Mouse (Mus musculus) liver, embryonic 11.5 days (tissue): ENCODE measurements around the gene Scamp4. TPM values are rescaled to one million over a fixed set of nuclear protein-coding genes. Genes with fewer than 3 reads are reported as not detected.

Experiments
- ATAC-seq: fragments of 200-750 bp; cut with Nextera tagmentation; replicated peaks from 2 replicates; pipeline ENCODE4 v1.8.0; 2017; ENCODE audit warnings: moderate number of reproducible peaks, mild to moderate bottlenecking, moderate TSS enrichment, moderate library complexity; ENCODE audit not compliant: low FRiP score
- DNase-seq: peaks from one replicate; pipeline ENCODE4 v3.0.0-alpha.2; 2017; ENCODE audit warnings: low spot score
- H3K27ac ChIP-seq: fragments of 300-500 bp; sonication (generic); 2 replicates; pipeline ENCODE4 v1.5.1; 2014; ENCODE audit warnings: mild to moderate bottlenecking, low read depth, low read length, control low read depth
- H3K27me3 ChIP-seq: fragments of 300-500 bp; sonication (generic); replicated peaks from 2 replicates; pipeline ENCODE4 v1.6.1; 2014; ENCODE audit warnings: low read length, mixed read lengths; ENCODE audit not compliant: control insufficient read depth, insufficient read depth
- H3K36me3 ChIP-seq: fragments of 300-500 bp; sonication (generic); 2 replicates; pipeline ENCODE4 v1.6.1; 2014; ENCODE audit warnings: mild to moderate bottlenecking, low read length, moderate library complexity, mixed read lengths; ENCODE audit not compliant: control insufficient read depth, insufficient read depth
- H3K4me1 ChIP-seq: fragments of 300-500 bp; sonication (generic); replicated peaks from 2 replicates; pipeline ENCODE4 v1.6.1; 2014; ENCODE audit warnings: low read length, mixed read lengths; ENCODE audit not compliant: control insufficient read depth, insufficient read depth
- H3K4me2 ChIP-seq: fragments of 300-500 bp; sonication (generic); 2 replicates; pipeline ENCODE4 v1.6.1; 2014; ENCODE audit warnings: mild to moderate bottlenecking, control low read depth, moderate library complexity
- H3K4me3 ChIP-seq: fragments of 300-500 bp; sonication (generic); 2 replicates; pipeline ENCODE4 v1.5.1; 2014; ENCODE audit warnings: low read depth, low read length, control low read depth
- H3K9ac ChIP-seq: fragments of 300-500 bp; sonication (generic); 2 replicates; pipeline ENCODE4 v1.6.1; 2014; ENCODE audit warnings: low read depth, low read length, control low read depth
- H3K9me3 ChIP-seq: fragments of 300-500 bp; sonication (generic); 2 replicates; pipeline ENCODE4 v1.6.1; 2016; ENCODE audit warnings: low read length, inconsistent platforms, mixed read lengths; ENCODE audit not compliant: control insufficient read depth
- WGBS: fragments of 180-500 bp; shearing (Covaris S2); extraction: QIAGEN DNeasy Blood & Tissue Kit; methylation state at CpG from one replicate; pipeline ENCODE4 v1.1.7; 2014; 5-methylcytosine and 5-hydroxymethylcytosine counted together
- polyA plus RNA-seq: library from polyadenylated mRNA; unstranded; fragments of >200 nt; fragmentation: Nextera tagmentation; extraction: Ambion mirVana; gene quantifications from 2 replicates; pipeline ENCODE4 v1.2.1, GENCODE M21; 2014

Scamp4 gene
- polyA plus RNA-seq, 1 experiment from 2014 or later, result 94.3 TPM

- peak overlapping the region; percentile 97 for H3K4me2 ChIP-seq
- no peaks in the 10 kb centered on the region for H3K27me3 ChIP-seq
- peaks cover 6% of the 10 kb centered on the region for H3K36me3 ChIP-seq
- no peaks in the 10 kb centered on the region for H3K9me3 ChIP-seq
- peak overlapping the region; percentile 95; the same call in 1 of the 2 replicates for H3K27ac ChIP-seq
- peaks cover 53% of the 10 kb centered on the region for H3K4me1 ChIP-seq
- ATAC-seq (no peak), DNase-seq (no peak)
- H3K4me3 ChIP-seq, result no peak overlapping the region
- 94% methylated on average over 29 of the region's 29 CpGs for WGBS
- no peak overlapping the region for H3K9ac ChIP-seq
Measured at GRCm38 (mm10) chr10:80568876-80569275, 33.8 kb upstream of the Scamp4 start.

- Histone ChIP-seq H3K36me3 (peaks cover 6% of the 10 kb centered on the region), H3K9ac (peak overlapping the region; percentile 69), H3K27ac (peak overlapping the region; percentile 95), H3K4me3 (peak overlapping the region; percentile 50), H3K27me3 (no peaks in the 10 kb centered on the region), H3K4me1 (peaks cover 61% of the 10 kb centered on the region), H3K9me3 (no peaks in the 10 kb centered on the region), H3K4me2 (peak overlapping the region; percentile 97)
- ATAC-seq, result peak; percentile 79
- peak; percentile 81 for DNase-seq
- 11% methylated on average over 10 of the region's 10 CpGs for WGBS
Measured at GRCm38 (mm10) chr10:80569664-80570066, 33.0 kb upstream of the Scamp4 start.

- Histone ChIP-seq H3K36me3 (peaks cover 6% of the 10 kb centered on the region), H3K9ac (peak overlapping the region; percentile 69), H3K27ac (peak overlapping the region; percentile 95), H3K27me3 (no peaks in the 10 kb centered on the region), H3K4me2 (peak overlapping the region; percentile 97), H3K4me3 (peak overlapping the region; percentile 50), H3K4me1 (peaks cover 68% of the 10 kb centered on the region), H3K9me3 (no peaks in the 10 kb centered on the region)
- DNase-seq (no peak), ATAC-seq (no peak)
- 52% methylated on average over 10 of the region's 10 CpGs for WGBS
Measured at GRCm38 (mm10) chr10:80570419-80570818, 32.3 kb upstream of the Scamp4 start.

DNA sequence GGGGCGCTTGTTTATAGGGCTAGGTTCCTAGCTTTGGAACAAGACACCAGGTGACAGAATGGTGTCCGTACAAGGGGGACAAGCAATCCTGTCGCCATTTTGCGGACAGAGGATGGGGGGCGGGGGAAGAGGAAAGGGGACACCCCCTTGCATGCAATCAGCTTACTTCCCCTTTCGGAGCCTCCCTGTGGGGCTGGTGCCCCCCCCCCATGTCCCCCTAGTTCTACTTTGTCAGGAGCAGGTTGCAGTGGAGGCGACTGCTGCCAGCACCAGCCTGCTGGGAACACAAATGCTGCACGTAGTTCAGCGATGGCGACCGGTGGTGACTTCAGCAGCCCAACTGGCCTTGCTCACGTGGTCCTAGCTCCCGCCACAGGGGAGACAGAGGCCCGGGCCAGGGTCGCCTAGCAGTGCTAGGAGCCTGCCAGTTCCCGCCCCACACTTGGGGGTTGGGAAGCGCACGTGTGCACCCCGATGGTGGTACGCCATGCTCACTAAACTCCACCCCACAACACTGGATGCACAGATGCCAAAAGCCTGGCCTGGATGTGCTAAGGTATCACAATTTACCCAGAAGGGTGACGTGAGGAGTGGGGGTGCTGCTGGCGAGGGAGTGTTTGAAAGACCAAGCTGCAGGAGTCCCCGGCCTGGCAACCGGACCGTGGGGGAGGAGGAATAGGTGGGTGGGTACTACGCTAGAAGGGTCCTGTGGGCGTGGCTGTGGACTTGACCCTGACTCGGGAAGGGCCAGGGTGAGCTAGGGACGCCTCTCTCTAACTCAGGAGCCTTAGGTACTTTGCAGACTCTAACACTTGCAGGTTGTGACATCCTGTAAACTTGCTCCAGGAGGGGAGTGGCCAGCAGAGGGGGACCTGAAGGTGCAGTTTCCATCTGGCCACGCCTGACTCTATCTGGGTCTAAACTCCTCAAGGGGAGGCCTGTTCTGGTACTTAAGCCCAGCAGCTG lies 31.5 kb upstream of the Scamp4 start:
- no peak for DNase-seq
- WGBS, result 18% methylated on average over 30 of the region's 30 CpGs
- Histone ChIP-seq H3K36me3 (peaks cover 6% of the 10 kb centered on the region), H3K4me2 (peak overlapping the region; percentile 97), H3K27me3 (no peaks in the 10 kb centered on the region), H3K27ac (peak overlapping the region; percentile 95), H3K9me3 (no peaks in the 10 kb centered on the region), H3K4me1 (peaks cover 76% of the 10 kb centered on the region), H3K9ac (peak overlapping the region; percentile 69), H3K4me3 (peak overlapping the region; percentile 50)
- ATAC-seq, result peak; percentile 61

GRCm38 (mm10) chr10:80572477-80572876 lies 30.2 kb upstream of the Scamp4 start:
- Histone ChIP-seq H3K27me3 (no peaks in the 10 kb centered on the region), H3K9me3 (no peaks in the 10 kb centered on the region), H3K4me3 (peak overlapping the region; percentile 50), H3K9ac (peak overlapping the region; percentile 69), H3K4me1 (peaks cover 72% of the 10 kb centered on the region), H3K4me2 (peak overlapping the region; percentile 97), H3K36me3 (peaks cover 6% of the 10 kb centered on the region), H3K27ac (peak overlapping the region; percentile 95)
- ATAC-seq, result peak; percentile 52
- peak; percentile 51 for DNase-seq
- 45% methylated on average over 2 of the region's 2 CpGs for WGBS

GRCm38 (mm10) chr10:80573944-80574343 lies 28.7 kb upstream of the Scamp4 start:
- no peak overlapping the region for H3K4me3 ChIP-seq
- peaks cover 71% of the 10 kb centered on the region for H3K4me1 ChIP-seq
- ATAC-seq (no peak), DNase-seq (no peak)
- H3K4me2 ChIP-seq, result peak overlapping the region; percentile 97
- H3K9ac ChIP-seq, result peak overlapping the region; percentile 89
- no peaks in the 10 kb centered on the region for H3K9me3 ChIP-seq
- 61% methylated on average over 9 of the region's 9 CpGs for WGBS
- H3K27ac ChIP-seq, result peak overlapping the region; percentile 95
- H3K36me3 ChIP-seq, result no peaks in the 10 kb centered on the region
- no peaks in the 10 kb centered on the region for H3K27me3 ChIP-seq

GRCm38 (mm10) chr10:80574896-80575295 lies 27.8 kb upstream of the Scamp4 start:
- peak overlapping the region; percentile 97 for H3K4me3 ChIP-seq
- no peaks in the 10 kb centered on the region for H3K27me3 ChIP-seq
- peak overlapping the region; percentile 89 for H3K9ac ChIP-seq
- no peak for ATAC-seq
- H3K4me2 ChIP-seq, result peak overlapping the region; percentile 97
- peak overlapping the region; percentile 95 for H3K27ac ChIP-seq
- WGBS, result 64% methylated on average over 3 of the region's 3 CpGs
- DNase-seq, result no peak
- no peaks in the 10 kb centered on the region for H3K9me3 ChIP-seq
- no peaks in the 10 kb centered on the region for H3K36me3 ChIP-seq
- H3K4me1 ChIP-seq, result peaks cover 71% of the 10 kb centered on the region

DNA sequence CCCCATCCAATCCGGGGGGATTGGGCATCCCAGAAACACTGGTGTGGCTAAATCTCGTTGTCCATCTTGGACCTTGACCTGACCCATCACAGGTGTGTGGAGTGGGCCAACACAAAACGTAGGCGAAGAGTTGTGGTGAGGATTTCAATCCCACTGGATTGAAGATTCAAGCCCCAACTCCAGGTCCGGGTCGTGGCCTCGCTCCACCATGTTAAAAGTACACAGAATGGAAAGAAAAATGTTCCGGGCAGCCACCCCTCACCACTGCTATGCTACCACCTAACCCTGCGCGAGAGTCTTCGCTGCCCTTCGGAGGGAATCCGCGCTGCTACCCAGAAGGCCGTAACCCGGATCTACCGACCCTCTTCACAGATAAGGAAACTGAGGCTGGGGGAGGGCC lies 26.7 kb upstream of the Scamp4 start:
- peak overlapping the region; percentile 97 for H3K4me2 ChIP-seq
- ATAC-seq (no peak), DNase-seq (no peak)
- no peaks in the 10 kb centered on the region for H3K36me3 ChIP-seq
- peak overlapping the region; percentile 89 for H3K9ac ChIP-seq
- no peaks in the 10 kb centered on the region for H3K9me3 ChIP-seq
- 7% methylated on average over 17 of the region's 17 CpGs for WGBS
- peak overlapping the region; percentile 97 for H3K4me3 ChIP-seq
- H3K4me1 ChIP-seq, result peaks cover 61% of the 10 kb centered on the region
- no peaks in the 10 kb centered on the region for H3K27me3 ChIP-seq
- peak overlapping the region; percentile 95 for H3K27ac ChIP-seq
